ENCODE assay signal across 8 mouse cellular contexts in the genomic region with DNA sequence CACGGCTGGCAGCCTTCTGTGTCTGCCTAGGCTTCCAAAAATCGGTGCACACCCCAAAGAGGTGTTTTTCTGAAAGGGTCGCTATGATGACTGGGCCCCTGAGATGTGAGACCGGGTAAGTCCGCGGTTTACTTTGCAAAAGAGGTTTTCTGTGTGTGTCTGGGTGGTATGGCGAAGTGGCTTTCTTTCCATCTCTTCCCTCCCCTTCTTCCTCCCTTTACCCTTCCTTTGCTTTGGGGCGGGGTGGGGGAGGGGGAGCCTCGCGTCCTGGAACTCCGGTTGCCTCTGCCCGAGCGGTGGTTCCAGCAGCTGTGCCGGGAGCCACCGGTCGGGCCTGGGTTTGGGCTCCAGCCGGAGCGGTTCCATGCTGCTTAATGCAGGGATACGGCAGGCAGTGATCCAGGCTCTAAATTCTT. TPM values are rescaled to one million over a fixed set of nuclear protein-coding genes. Genes with fewer than 3 reads are reported as not detected.
DNase-seq lines count a peak whose midpoint lies in the region; ATAC-seq and TF ChIP-seq lines count a peak whose summit lies in the region.

No protein-coding gene starts in this region.

- no peaks in the 10 kb centered on the region for H3K9me3 ChIP-seq in lung, embryonic 14.5 days (ENCODE audit: low read depth, low read length)
- no peaks in the 10 kb centered on the region for H3K9me3 ChIP-seq in neural tube, embryonic 13.5 days

- intact Hi-C loops in left cerebral cortex, postnatal 14 days (cut with DNase I) = loop anchor here (5.0 to 10.0 kb wide), 2 partner anchors 356 to 851 kb away; no protein-coding TSS in a partner anchor

- DNase-seq in lung, embryonic 14.5 days = peak; percentile 44
- no peak for DNase-seq in lung, adult 2 months
- peak; percentile 51 for DNase-seq in cerebellum, adult 9-11 months
- peak; percentile 30 to 33 for DNase-seq in frontal cortex, postnatal 14 days (ENCODE audit: low spot score in 2 of 2)
- peak; percentile 47 to 48 for DNase-seq in left cerebral cortex, postnatal 14 days (ENCODE audit: low spot score in 2 of 2)
- DNase-seq in urinary bladder, postnatal 36 days (ENCODE audit: low spot score in 2 of 2) = no peak

- no peaks in the 10 kb centered on the region for H3K4me1 ChIP-seq in lung, embryonic 14.5 days (ENCODE audit: insufficient read depth)
- peaks cover 3% of the 10 kb centered on the region; the same call in 1 of the 2 replicates for H3K4me1 ChIP-seq in lung, adult 2 months (ENCODE audit: control insufficient read depth, insufficient read depth, low read length)
- H3K4me1 ChIP-seq in neural tube, embryonic 13.5 days (replicated peaks) = peaks cover 25% of the 10 kb centered on the region

- H3K9ac ChIP-seq in lung, embryonic 14.5 days = peak overlapping the region; percentile 49
- H3K9ac ChIP-seq in neural tube, embryonic 13.5 days = peak overlapping the region; percentile 95

- TF ChIP-seq CTCF in lung, embryonic 14.5 days (IDR thresholded peaks at IDR 0.05; ENCODE audit: low read depth) = no peak
- TF ChIP-seq CTCF in lung, adult 2 months (IDR thresholded peaks at IDR 0.05; ENCODE audit: insufficient read depth, low read length) = no peak

- peak overlapping the region; percentile 97 for H3K4me2 ChIP-seq in lung, embryonic 14.5 days
- peak overlapping the region; percentile 70 for H3K4me2 ChIP-seq in neural tube, embryonic 13.5 days

- no peak for TF ChIP-seq POLR2A in lung, adult 2 months (IDR thresholded peaks at IDR 0.05; ENCODE audit: borderline replicate concordance, extremely low read depth, low read depth, low read length)

- peak; percentile 56 for ATAC-seq in lung, embryonic 14.5 days (ENCODE audit: insufficient read depth)
- peak; percentile 71 for ATAC-seq in neural tube, embryonic 13.5 days (ENCODE audit: low read depth)
- ATAC-seq in inflammation-experienced regulatory T-cells, adult 6 months = no peak

- H3K36me3 ChIP-seq in lung, embryonic 14.5 days (ENCODE audit: insufficient read depth) = no peaks in the 10 kb centered on the region
- 0 out of 2 replicates have a peak, but pooled peaks cover 4% of the 10 kb centered on the region for H3K36me3 ChIP-seq in neural tube, embryonic 13.5 days

- under 1% methylated on average over 19 of the region's 19 CpGs for WGBS in lung, embryonic 14.5 days
- WGBS in lung, adult 2 months = 1% methylated on average over 19 of the region's 19 CpGs
- WGBS in neural tube, embryonic 13.5 days = under 1% methylated on average over 19 of the region's 19 CpGs

- peak overlapping the region; percentile 55 for H3K4me3 ChIP-seq in lung, embryonic 14.5 days (ENCODE audit: low read depth, low read length)
- H3K4me3 ChIP-seq in lung, adult 2 months (replicated peaks; ENCODE audit: extremely low read depth, low read depth, low read length) = no peak overlapping the region
- peak overlapping the region; percentile 86 for H3K4me3 ChIP-seq in neural tube, embryonic 13.5 days

- H3K27me3 ChIP-seq in lung, embryonic 14.5 days (ENCODE audit: insufficient read depth, low read length) = peaks cover 40% of the 10 kb centered on the region
- H3K27me3 ChIP-seq in neural tube, embryonic 13.5 days = peaks cover 7% of the 10 kb centered on the region; the same call in 1 of the 2 replicates

- H3K27ac ChIP-seq in lung, embryonic 14.5 days (ENCODE audit: low read depth) = no peak overlapping the region
- peak overlapping the region; percentile 98 for H3K27ac ChIP-seq in neural tube, embryonic 13.5 days (replicated peaks)

RNA-seq across cellular contexts. Expression of gene Slitrk5, which starts 1.3 kb away (rescaled TPM):
- 0.47 and 1.1 TPM in 2 replicates for polyA plus RNA-seq in lung, embryonic 14.5 days (2014; fragmentation: Nextera tagmentation; extraction: Ambion mirVana)
- 0.02 TPM in 1 of 2 replicates, not detected in the other for polyA plus RNA-seq in lung, adult 2 months (2012; rRNA removed)
- total RNA-seq in left cerebral cortex, postnatal 14 days (2021) = 10 to 100 TPM; 78.0 to 81.9 TPM
- polyA plus RNA-seq in neural tube, embryonic 13.5 days (2015; fragmentation: Nextera tagmentation; extraction: Ambion mirVana) = 26.6 TPM in 2 replicates
- polyA plus RNA-seq in inflammation-experienced regulatory T-cells, adult 6 months (2017; shearing (Covaris generic)) = not detected

Comparison
In these comparisons a context has a peak if more than half of its experiments do, and no peak if none do; other contexts are left out.
1. DNase-seq: peak in lung, embryonic 14.5 days (single experiment), cerebellum, adult 9-11 months (single experiment), frontal cortex, postnatal 14 days (2 of 2) and left cerebral cortex, postnatal 14 days (2 of 2); none in lung, adult 2 months (single experiment) and urinary bladder, postnatal 36 days (0 of 2).
2. RNA of gene Slitrk5, which starts 1.3 kb away (polyA plus RNA-seq): 26.6 TPM in neural tube, embryonic 13.5 days; 0.47 to 1.1 TPM in lung, embryonic 14.5 days, 0.02 TPM in lung, adult 2 months and not detected in inflammation-experienced regulatory T-cells, adult 6 months; every median in the first group is over 10 times any median in the second.